Mouse (Mus musculus): Measurements from ENCODE around the gene Lrrc66. TPM values are rescaled to one million over a fixed set of nuclear protein-coding genes. Genes with fewer than 3 reads are reported as not detected.

Lrrc66 gene
- polyA plus RNA-seq, 1 experiment, result not detected

- H3K27ac ChIP-seq (replicated peaks; ENCODE audit: low read depth, low read length), result no peak overlapping the region
- no peaks in the 10 kb centered on the region for H3K4me1 ChIP-seq (ENCODE audit: control insufficient read depth, insufficient read depth, insufficient read length, low read length)
- H3K4me3 ChIP-seq (ENCODE audit: insufficient read depth, low read depth, low read length), result no peak overlapping the region
Measured at GRCm38 (mm10) chr5:73631001-73631558, 1.2 kb downstream of the Lrrc66 start.

- H3K4me3 ChIP-seq (ENCODE audit: insufficient read depth, low read depth, low read length), result no peak overlapping the region
- no peaks in the 10 kb centered on the region for H3K4me1 ChIP-seq (ENCODE audit: control insufficient read depth, insufficient read depth, insufficient read length, low read length)
- no peak overlapping the region for H3K27ac ChIP-seq (replicated peaks; ENCODE audit: low read depth, low read length)
Measured at GRCm38 (mm10) chr5:73630141-73630540, 2.2 kb downstream of the Lrrc66 start.

GRCm38 (mm10) chr5:73627991-73628390 lies 4.3 kb downstream of the Lrrc66 start:
- no peak overlapping the region for H3K4me3 ChIP-seq (ENCODE audit: insufficient read depth, low read depth, low read length)
- no peak overlapping the region for H3K27ac ChIP-seq (replicated peaks; ENCODE audit: low read depth, low read length)

GRCm38 (mm10) chr5:73627559-73627958 lies 4.8 kb downstream of the Lrrc66 start:
- H3K4me3 ChIP-seq (ENCODE audit: insufficient read depth, low read depth, low read length), result no peak overlapping the region
- H3K27ac ChIP-seq (replicated peaks; ENCODE audit: low read depth, low read length), result no peak overlapping the region
- no peaks in the 10 kb centered on the region for H3K4me1 ChIP-seq (ENCODE audit: control insufficient read depth, insufficient read depth, insufficient read length, low read length)

More at GRCm38 (mm10) chr5:73627991-73628390, 4.3 kb downstream of the Lrrc66 start:
- no peaks in the 10 kb centered on the region for H3K4me1 ChIP-seq (ENCODE audit: control insufficient read depth, insufficient read depth, insufficient read length, low read length)

- H3K4me3 ChIP-seq (ENCODE audit: insufficient read depth, low read depth, low read length), result no peak overlapping the region
- H3K27ac ChIP-seq (replicated peaks; ENCODE audit: low read depth, low read length), result no peak overlapping the region
- no peaks in the 10 kb centered on the region for H3K4me1 ChIP-seq (ENCODE audit: control insufficient read depth, insufficient read depth, insufficient read length, low read length)
Measured at GRCm38 (mm10) chr5:73626842-73627241, 5.5 kb downstream of the Lrrc66 start.

- Histone ChIP-seq H3K4me3 (ENCODE audit: insufficient read depth, low read depth, low read length) (no peak overlapping the region), H3K27ac (replicated peaks; ENCODE audit: low read depth, low read length) (no peak overlapping the region), H3K4me1 (ENCODE audit: control insufficient read depth, insufficient read depth, insufficient read length, low read length) (no peaks in the 10 kb centered on the region)
Measured at GRCm38 (mm10) chr5:73625505-73625904, 6.8 kb downstream of the Lrrc66 start.

- Histone ChIP-seq H3K4me3 (ENCODE audit: insufficient read depth, low read depth, low read length) (no peak overlapping the region), H3K4me1 (ENCODE audit: control insufficient read depth, insufficient read depth, insufficient read length, low read length) (no peaks in the 10 kb centered on the region), H3K27ac (replicated peaks; ENCODE audit: low read depth, low read length) (no peak overlapping the region)
Measured at GRCm38 (mm10) chr5:73618969-73619368, 13.4 kb downstream of the Lrrc66 start.

GRCm38 (mm10) chr5:73615211-73615610 lies 17.1 kb downstream of the Lrrc66 start:
- no peak overlapping the region for H3K4me3 ChIP-seq (ENCODE audit: insufficient read depth, low read depth, low read length)
- H3K4me1 ChIP-seq (ENCODE audit: control insufficient read depth, insufficient read depth, insufficient read length, low read length), result no peaks in the 10 kb centered on the region
- H3K27ac ChIP-seq (replicated peaks; ENCODE audit: low read depth, low read length), result no peak overlapping the region

- no peak overlapping the region for H3K27ac ChIP-seq (replicated peaks; ENCODE audit: low read depth, low read length)
- no peak overlapping the region for H3K4me3 ChIP-seq (ENCODE audit: insufficient read depth, low read depth, low read length)
- no peaks in the 10 kb centered on the region for H3K4me1 ChIP-seq (ENCODE audit: control insufficient read depth, insufficient read depth, insufficient read length, low read length)
Measured at GRCm38 (mm10) chr5:73613296-73613695, 19.0 kb downstream of the Lrrc66 start.

GRCm38 (mm10) chr5:73611071-73611470 lies 21.3 kb downstream of the Lrrc66 start:
- Histone ChIP-seq H3K4me1 (ENCODE audit: control insufficient read depth, insufficient read depth, insufficient read length, low read length) (no peaks in the 10 kb centered on the region), H3K4me3 (ENCODE audit: insufficient read depth, low read depth, low read length) (no peak overlapping the region), H3K27ac (replicated peaks; ENCODE audit: low read depth, low read length) (no peak overlapping the region)

- Histone ChIP-seq H3K4me1 (ENCODE audit: control insufficient read depth, insufficient read depth, insufficient read length, low read length) (no peaks in the 10 kb centered on the region), H3K4me3 (ENCODE audit: insufficient read depth, low read depth, low read length) (no peak overlapping the region), H3K27ac (replicated peaks; ENCODE audit: low read depth, low read length) (no peak overlapping the region)
Measured at GRCm38 (mm10) chr5:73604964-73605363, 27.4 kb downstream of the Lrrc66 start.

- H3K27ac ChIP-seq (replicated peaks; ENCODE audit: low read depth, low read length), result no peak overlapping the region
- H3K4me3 ChIP-seq (ENCODE audit: insufficient read depth, low read depth, low read length), result no peak overlapping the region
- H3K4me1 ChIP-seq (ENCODE audit: control insufficient read depth, insufficient read depth, insufficient read length, low read length), result no peaks in the 10 kb centered on the region
Measured at GRCm38 (mm10) chr5:73604542-73604941, 27.8 kb downstream of the Lrrc66 start.

GRCm38 (mm10) chr5:73602865-73603264 lies 29.5 kb downstream of the Lrrc66 start:
- Histone ChIP-seq H3K4me3 (ENCODE audit: insufficient read depth, low read depth, low read length) (no peak overlapping the region), H3K4me1 (ENCODE audit: control insufficient read depth, insufficient read depth, insufficient read length, low read length) (no peaks in the 10 kb centered on the region), H3K27ac (replicated peaks; ENCODE audit: low read depth, low read length) (no peak overlapping the region)

GRCm38 (mm10) chr5:73601361-73601763 lies 31.0 kb downstream of the Lrrc66 start:
- Histone ChIP-seq H3K4me1 (ENCODE audit: control insufficient read depth, insufficient read depth, insufficient read length, low read length) (no peaks in the 10 kb centered on the region), H3K4me3 (ENCODE audit: insufficient read depth, low read depth, low read length) (no peak overlapping the region), H3K27ac (replicated peaks; ENCODE audit: low read depth, low read length) (no peak overlapping the region)

- no peak overlapping the region for H3K27ac ChIP-seq (replicated peaks; ENCODE audit: low read depth, low read length)
- no peaks in the 10 kb centered on the region for H3K4me1 ChIP-seq (ENCODE audit: control insufficient read depth, insufficient read depth, insufficient read length, low read length)
- H3K4me3 ChIP-seq (ENCODE audit: insufficient read depth, low read depth, low read length), result no peak overlapping the region
Measured at GRCm38 (mm10) chr5:73599991-73600390, 32.3 kb downstream of the Lrrc66 start.

- Histone ChIP-seq H3K4me3 (ENCODE audit: insufficient read depth, low read depth, low read length) (no peak overlapping the region), H3K4me1 (ENCODE audit: control insufficient read depth, insufficient read depth, insufficient read length, low read length) (no peaks in the 10 kb centered on the region), H3K27ac (replicated peaks; ENCODE audit: low read depth, low read length) (no peak overlapping the region)
Measured at GRCm38 (mm10) chr5:73598943-73599695, 33.2 kb downstream of the Lrrc66 start.

Measured in brown adipose tissue, adult 24 weeks (tissue).